Mouse (Mus musculus): ENCODE measurements around the gene Tmem9b.

DNA sequence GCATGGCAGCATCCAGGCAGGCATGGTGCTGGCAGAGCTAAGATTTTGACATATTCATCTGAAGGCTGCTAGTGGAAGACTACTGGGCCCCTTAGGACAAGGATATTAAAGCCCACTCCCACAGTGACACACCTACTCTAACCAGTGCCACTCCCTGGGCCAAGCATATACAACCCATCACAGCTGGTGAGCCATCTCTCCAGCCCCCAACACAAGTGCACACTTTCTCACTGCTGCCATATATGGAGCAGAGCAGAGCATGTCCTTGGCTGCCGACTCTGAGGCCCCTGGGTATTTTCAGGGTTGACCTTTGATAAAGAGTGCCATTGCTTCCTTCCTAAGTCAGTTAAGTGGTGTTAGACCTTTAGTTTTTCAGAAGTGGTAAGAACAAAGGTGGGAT lies 42.6 kb downstream of the Tmem9b start:
- no peak for TF ChIP-seq CTCF (IDR thresholded peaks at IDR 0.05; ENCODE audit: borderline replicate concordance, control insufficient read depth, extremely low read depth, insufficient read depth, low read length, poor library complexity)
- TF ChIP-seq POLR2A (IDR thresholded peaks at IDR 0.05; ENCODE audit: control insufficient read depth, extremely low read depth, insufficient read depth, low read length, poor library complexity) = no peak

Data from thymus, adult 2 months (tissue).